Mouse (Mus musculus): Measurements from ENCODE around the gene Mad1l1.

Gene Mad1l1

GRCm38 (mm10) chr5:140101409-140102009, 219.8 kb downstream of the Mad1l1 start:
- DNase-seq (ENCODE audit: low read depth, low spot score): no peak

DNA sequence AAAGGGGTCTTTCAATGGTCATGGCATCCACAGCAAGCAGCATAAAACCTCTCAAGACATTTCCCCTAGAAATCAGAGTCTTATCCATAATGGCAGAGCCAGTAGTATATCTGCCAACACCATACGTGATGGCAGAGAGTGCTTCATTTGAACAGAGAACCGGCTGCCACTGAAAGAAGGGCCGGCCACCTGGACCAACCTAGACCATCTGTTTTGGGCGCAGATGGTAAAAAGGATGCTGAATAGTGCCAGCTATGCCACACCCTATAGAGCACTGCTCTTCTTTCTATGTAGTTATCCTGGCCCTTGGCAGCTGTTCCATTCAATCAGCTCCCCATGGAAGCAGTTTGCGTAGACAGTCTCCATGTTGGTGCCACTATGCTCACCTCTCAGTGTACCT, 222.6 kb downstream of the Mad1l1 start:
- no peak for DNase-seq (ENCODE audit: low read depth, low spot score)

DNA sequence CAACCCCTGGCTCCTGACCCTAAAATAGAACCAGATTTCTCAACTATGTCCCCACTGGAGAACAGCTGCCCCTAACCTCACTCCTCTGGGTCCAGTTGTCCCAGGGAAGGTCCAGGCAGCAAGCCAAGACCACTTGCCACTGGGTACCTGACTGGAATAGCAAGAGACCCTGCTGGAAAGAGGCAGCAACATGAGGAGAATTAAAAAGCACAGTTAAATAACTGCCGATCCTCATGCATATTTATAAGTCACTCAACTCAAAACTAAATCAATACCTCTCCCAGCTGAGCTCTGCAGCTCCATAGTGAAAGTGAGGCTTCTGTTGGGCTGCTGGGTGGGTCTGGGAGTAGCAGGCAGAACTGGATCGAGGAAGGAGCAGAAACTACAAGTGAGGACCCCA, 226.1 kb downstream of the Mad1l1 start:
- no peak for DNase-seq (ENCODE audit: low read depth, low spot score)

- no peak for DNase-seq (ENCODE audit: low read depth, low spot score)
Observed at GRCm38 (mm10) chr5:140093489-140093888, 227.9 kb downstream of the Mad1l1 start.

- DNase-seq (ENCODE audit: low read depth, low spot score): no peak
Observed at GRCm38 (mm10) chr5:140091601-140092000, 229.8 kb downstream of the Mad1l1 start.

GRCm38 (mm10) chr5:140089263-140089662, 232.1 kb downstream of the Mad1l1 start:
- no peak for DNase-seq (ENCODE audit: low read depth, low spot score)

GRCm38 (mm10) chr5:140087242-140087641, 234.1 kb downstream of the Mad1l1 start:
- DNase-seq (ENCODE audit: low read depth, low spot score): no peak

DNA sequence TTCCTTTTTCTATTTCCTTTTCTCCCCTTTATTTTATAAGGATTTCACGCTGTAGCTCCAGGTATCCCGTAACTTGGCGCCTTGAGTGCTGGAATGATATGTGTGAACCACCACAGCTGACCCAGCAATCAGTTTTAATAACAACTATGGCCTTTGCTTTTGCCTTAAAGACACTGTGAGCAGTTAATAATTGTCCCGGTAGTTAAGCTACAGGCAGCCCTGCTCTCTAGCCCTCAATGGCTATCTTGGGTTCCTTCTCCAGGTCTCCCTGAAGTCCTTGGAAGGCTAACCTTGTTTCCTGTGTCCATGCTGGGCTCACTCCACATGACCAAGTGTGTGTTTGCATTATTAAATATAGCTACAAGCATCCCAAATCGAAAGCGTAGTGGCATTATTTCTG, 237.0 kb downstream of the Mad1l1 start:
- no peak for DNase-seq (ENCODE audit: low read depth, low spot score)

DNA sequence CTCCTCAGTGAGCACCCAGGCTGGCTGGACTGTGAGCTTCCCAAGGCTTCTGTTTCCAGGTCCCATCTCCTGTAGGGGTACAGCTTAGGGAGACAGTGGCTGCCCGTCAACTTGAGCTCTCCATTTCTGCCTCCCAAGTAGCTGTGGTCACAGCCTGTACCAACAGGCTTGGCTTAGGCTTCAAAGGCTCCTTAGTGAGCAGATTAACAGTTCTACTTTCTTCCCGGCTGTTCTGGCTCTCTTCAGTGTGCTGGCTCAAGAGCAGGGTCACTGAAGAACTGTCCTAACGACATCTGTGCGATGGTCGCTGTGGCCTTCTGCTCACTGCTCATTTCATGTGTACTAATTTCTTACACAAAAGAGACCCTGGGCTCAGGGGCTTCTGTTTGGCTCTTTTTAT, 237.4 kb downstream of the Mad1l1 start:
- DNase-seq (ENCODE audit: low read depth, low spot score): no peak

DNA sequence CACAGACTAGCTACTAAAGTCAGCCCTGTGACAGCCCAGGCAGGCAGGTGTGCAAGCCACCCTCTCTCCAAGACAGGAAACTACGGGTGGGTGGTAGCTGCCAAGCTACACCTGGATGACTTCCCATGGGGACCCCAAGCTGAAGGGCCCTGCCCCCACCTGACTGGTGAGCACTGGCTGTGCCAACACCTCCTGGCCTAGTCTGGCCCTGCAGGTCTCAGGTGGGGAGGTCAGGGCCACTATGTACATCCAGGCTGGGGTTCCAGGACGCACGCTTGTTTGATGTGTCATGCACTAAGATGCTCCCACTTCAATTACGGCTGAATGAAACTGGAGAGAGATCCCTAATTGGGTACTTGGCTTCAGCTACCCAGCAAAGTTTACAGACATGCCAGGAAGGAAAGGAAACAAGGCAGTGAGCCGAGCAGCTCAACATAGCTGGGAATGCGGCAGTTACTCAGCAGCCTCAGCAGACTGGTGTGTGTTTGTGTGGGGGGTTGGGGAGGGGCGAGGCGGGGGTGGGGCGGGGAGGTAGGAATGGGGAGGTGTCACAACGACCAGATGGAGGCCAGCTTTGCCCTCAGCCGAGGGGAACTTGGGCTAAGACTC, 239.0 kb downstream of the Mad1l1 start:
- no peak for DNase-seq (ENCODE audit: low read depth, low spot score)

- DNase-seq (ENCODE audit: low read depth, low spot score): no peak
Observed at GRCm38 (mm10) chr5:140081084-140081483, 240.3 kb downstream of the Mad1l1 start.

- DNase-seq (ENCODE audit: low read depth, low spot score): no peak
Observed at GRCm38 (mm10) chr5:140079511-140079910, 241.8 kb downstream of the Mad1l1 start.

DNA sequence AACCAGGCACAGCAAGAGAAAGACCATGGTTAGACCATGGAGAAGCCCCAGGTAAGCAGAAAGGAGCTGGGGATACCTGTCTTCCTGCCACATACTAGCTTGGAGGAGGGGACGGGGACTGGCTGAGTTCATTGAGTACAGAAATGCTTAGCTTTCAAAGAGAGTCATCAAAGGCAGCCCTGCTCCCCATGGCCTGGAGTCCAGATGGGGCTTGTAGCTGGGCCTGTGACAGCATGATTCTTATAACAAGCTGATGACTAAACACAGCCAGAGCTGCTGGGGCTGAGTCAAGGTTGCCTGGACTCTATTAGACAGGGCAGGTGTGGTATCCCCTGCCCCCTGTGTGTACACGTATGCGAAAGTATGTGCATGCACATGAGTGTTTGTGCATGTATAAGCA, 242.9 kb downstream of the Mad1l1 start:
- peak; percentile 29 for DNase-seq (ENCODE audit: low read depth, low spot score)

GRCm38 (mm10) chr5:140076438-140076837, 244.9 kb downstream of the Mad1l1 start:
- no peak for DNase-seq (ENCODE audit: low read depth, low spot score)

DNA sequence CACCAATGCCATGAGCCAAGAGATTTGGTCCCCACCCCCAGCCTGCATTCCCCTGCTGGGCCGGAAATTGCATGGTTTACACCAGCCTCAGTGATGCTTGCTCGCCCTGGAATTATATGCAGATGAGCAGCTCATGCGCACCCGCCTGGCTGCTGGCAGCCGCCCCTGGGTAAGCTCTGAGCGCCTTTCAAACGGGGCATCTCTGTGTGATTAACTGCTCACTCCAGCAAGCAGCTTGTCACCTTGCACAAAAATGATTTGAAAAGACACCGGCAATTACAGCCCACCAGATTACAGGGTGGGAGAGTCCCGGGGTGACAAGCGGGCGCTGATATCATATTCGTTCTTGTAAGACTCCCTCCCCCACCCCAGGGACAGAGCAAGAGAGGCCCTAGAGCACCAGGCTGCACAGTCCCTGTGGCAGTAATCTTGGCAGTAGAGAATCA, 247.7 kb downstream of the Mad1l1 start:
- DNase-seq (ENCODE audit: low read depth, low spot score): no peak

GRCm38 (mm10) chr5:140073148-140073670, 248.1 kb downstream of the Mad1l1 start:
- DNase-seq (ENCODE audit: low read depth, low spot score): no peak

DNA sequence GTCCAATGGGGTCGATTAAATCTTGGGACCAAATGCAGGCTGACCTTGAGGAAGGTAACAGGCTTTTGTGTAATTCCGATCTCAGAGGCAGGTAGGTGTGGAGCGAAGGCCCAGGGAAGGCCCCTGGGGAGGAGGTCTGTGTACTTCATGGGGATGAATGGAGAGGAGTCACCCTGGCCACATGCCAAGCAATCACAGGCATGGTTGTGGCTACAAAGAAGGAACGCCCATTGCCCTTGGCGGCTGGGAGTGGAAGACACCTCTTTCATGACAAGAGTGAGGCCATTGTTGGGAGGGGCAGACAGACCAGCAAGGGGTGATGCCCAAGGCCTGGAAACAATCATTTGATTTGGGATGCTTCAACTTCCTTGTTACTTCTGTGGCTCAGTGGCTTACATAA, 252.8 kb downstream of the Mad1l1 start:
- DNase-seq (ENCODE audit: low read depth, low spot score): peak; percentile 45

GRCm38 (mm10) chr5:140068051-140068450, 253.3 kb downstream of the Mad1l1 start:
- no peak for DNase-seq (ENCODE audit: low read depth, low spot score)

- no peak for DNase-seq (ENCODE audit: low read depth, low spot score)
Observed at GRCm38 (mm10) chr5:140066769-140067168, 254.6 kb downstream of the Mad1l1 start.

DNA sequence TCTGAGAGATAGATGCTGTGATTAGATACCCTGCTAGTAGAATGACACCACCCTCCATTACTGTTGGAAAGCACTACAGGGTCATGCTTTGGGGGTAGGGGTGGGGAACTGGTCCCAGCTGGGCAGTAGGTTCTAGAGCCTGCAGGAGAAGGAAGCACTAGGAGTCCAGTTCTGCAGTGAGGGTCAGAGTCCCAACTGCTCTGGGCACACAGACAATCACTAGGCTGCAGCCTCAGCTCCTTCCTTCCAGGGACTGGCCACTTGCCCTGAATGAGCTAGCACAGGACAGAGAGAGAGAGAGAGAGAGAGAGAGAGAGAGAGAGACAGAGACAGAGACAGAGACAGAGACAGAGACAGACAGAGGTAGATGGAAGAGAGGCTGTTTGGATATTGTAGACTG, 255.1 kb downstream of the Mad1l1 start:
- DNase-seq (ENCODE audit: low read depth, low spot score): no peak

DNA sequence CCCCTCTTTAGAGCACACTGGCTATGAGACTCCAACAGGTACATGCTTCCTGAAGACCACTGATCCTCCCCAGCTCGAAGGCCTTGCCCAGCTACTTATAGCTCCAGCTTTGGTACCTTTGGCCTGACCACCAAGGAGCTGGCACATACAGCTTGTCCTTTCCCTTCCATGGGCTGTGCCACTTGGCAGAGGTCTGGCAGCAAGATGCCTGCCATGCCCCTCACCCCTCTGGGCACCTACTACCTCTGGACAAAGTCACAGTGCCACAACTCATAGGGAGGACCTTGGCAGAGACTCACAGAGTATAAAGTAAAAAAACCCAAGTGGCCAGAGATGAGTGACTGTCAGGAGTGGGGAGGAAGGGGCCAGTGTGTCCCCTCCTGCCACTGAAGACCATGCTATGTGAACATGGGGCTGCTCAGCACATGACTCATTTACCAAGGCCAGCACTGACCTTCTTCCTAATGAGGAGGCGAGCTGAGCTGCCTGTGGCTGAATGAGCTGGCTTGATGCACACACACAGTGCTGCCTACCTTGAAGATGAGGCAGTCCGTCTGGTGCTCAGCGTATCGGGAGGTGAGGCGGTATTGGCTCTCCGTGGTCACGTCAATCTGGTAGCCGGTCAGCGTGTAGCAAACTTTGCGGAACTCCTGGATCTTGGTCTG, 255.9 kb downstream of the Mad1l1 start:
- DNase-seq (ENCODE audit: low read depth, low spot score): peak; percentile 32

- peak; percentile 65 for DNase-seq (ENCODE audit: low read depth, low spot score)
Observed at GRCm38 (mm10) chr5:140064521-140064920, 256.8 kb downstream of the Mad1l1 start.

DNA sequence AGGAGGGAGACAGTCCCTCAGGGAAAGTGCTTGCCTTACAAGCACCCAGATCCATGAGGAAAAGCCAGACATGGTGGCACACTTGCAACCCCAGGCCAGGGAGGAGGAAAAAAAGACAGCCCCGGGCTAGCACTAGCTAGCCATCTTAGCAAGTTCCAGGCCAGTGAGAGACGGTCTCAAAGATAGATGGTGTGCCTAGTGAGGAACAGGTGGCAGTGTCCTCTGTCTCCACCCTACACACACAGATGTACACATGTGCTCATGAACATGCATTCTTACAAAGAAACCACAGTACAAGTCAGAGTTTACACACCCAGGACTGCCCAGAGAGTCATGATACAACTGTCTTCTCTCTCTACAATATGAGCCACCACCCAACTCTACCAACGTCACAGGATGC, 258.5 kb downstream of the Mad1l1 start:
- no peak for DNase-seq (ENCODE audit: low read depth, low spot score)
